Mouse (Mus musculus) stomach, embryonic 15.5 days (tissue): Measurements from ENCODE around the gene Pde9a. TPM values are rescaled to one million over a fixed set of nuclear protein-coding genes. Genes with fewer than 3 reads are reported as not detected.

Experiments
- ATAC-seq: fragments of 200-750 bp; cut with Nextera tagmentation; 2 replicates; pipeline ENCODE4 v1.8.0; 2017; ENCODE audit warnings: low read depth, moderate number of reproducible peaks, moderate TSS enrichment; ENCODE audit not compliant: insufficient read depth, low FRiP score
- H3K27ac ChIP-seq: fragments of 300-500 bp; sonication (generic); 2 replicates; pipeline ENCODE4 v1.5.1; 2015; ENCODE audit warnings: mild to moderate bottlenecking, inconsistent platforms
- H3K27me3 ChIP-seq: fragments of 300-500 bp; sonication (generic); replicated peaks from 2 replicates; pipeline ENCODE4 v1.6.1; 2015; ENCODE audit warnings: inconsistent platforms
- H3K36me3 ChIP-seq: fragments of 300-500 bp; sonication (generic); 2 replicates; pipeline ENCODE4 v1.6.1; 2015; ENCODE audit warnings: inconsistent platforms
- H3K4me1 ChIP-seq: fragments of 300-500 bp; sonication (generic); 2 replicates; pipeline ENCODE4 v1.6.1; 2015; ENCODE audit warnings: inconsistent platforms
- H3K4me2 ChIP-seq: fragments of 300-500 bp; sonication (generic); 2 replicates; pipeline ENCODE4 v1.6.1; 2015; ENCODE audit warnings: mild to moderate bottlenecking, inconsistent platforms
- H3K4me3 ChIP-seq: fragments of 300-500 bp; sonication (generic); replicated peaks from 2 replicates; pipeline ENCODE4 v1.5.1; 2015; ENCODE audit warnings: inconsistent platforms
- H3K9ac ChIP-seq: fragments of 300-500 bp; sonication (generic); 2 replicates; pipeline ENCODE4 v1.6.1; 2015; ENCODE audit warnings: inconsistent platforms
- H3K9me3 ChIP-seq: fragments of 300-500 bp; sonication (generic); 2 replicates; pipeline ENCODE4 v1.6.1; 2016; ENCODE audit warnings: inconsistent platforms
- WGBS: fragments of 180-500 bp; shearing (Covaris S2); methylation state at CpG from one replicate; pipeline ENCODE4 v1.1.7; 2015; 5-methylcytosine and 5-hydroxymethylcytosine counted together
- polyA plus RNA-seq: library from polyadenylated mRNA; unstranded; fragments of >200 nt; fragmentation: Nextera tagmentation; extraction: Ambion mirVana; gene quantifications from 2 replicates; pipeline ENCODE4 v1.2.1, GENCODE M21; 2015

Pde9a gene
- polyA plus RNA-seq, 1 experiment from 2014 or later = 31.8 TPM

- Histone ChIP-seq H3K9ac (no peak overlapping the region), H3K4me3 (no peak overlapping the region), H3K4me2 (no peak overlapping the region), H3K4me1 (peaks cover 9% of the 10 kb centered on the region), H3K27me3 (no peaks in the 10 kb centered on the region), H3K9me3 (no peaks in the 10 kb centered on the region), H3K36me3 (peaks cover 23% of the 10 kb centered on the region), H3K27ac (no peak overlapping the region)
- no peak for ATAC-seq
- WGBS = 95% methylated on average over 3 of the region's 3 CpGs
Observed at GRCm38 (mm10) chr17:31525816-31526215, 139.8 kb downstream of the Pde9a start.

Other genes with a start within 250 kb of the Pde9a start
- 39.1 and 51.9 TPM in 2 replicates for gene Tff2, start 241.9 kb upstream of the Pde9a start, polyA plus RNA-seq
- 95.6 and 131 TPM in 2 replicates for gene Tff1, start 220.9 kb upstream of the Pde9a start, polyA plus RNA-seq
- gene Tmprss3, start 187.2 kb upstream of the Pde9a start, polyA plus RNA-seq = 0.36 and 0.49 TPM in 2 replicates
- gene Ubash3a, start 178.3 kb upstream of the Pde9a start, polyA plus RNA-seq = 0.89 and 1.2 TPM in 2 replicates
- 1.6 and 2.1 TPM in 2 replicates for gene Rsph1, start 108.8 kb upstream of the Pde9a start, polyA plus RNA-seq
- 12.7 and 14.9 TPM in 2 replicates for gene Slc37a1, start 99.4 kb upstream of the Pde9a start, polyA plus RNA-seq
- 40.1 and 42.4 TPM in 2 replicates for gene Wdr4, start 133.8 kb downstream of the Pde9a start, polyA plus RNA-seq
- gene Ndufv3, start 133.9 kb downstream of the Pde9a start, polyA plus RNA-seq = 308 and 337 TPM in 2 replicates
- 31.9 and 34.4 TPM in 2 replicates for gene Pknox1, start 178.5 kb downstream of the Pde9a start, polyA plus RNA-seq